Comparison of ENCODE assay signal across 8 mouse cellular contexts in genomic region chr11:60976742-60977141, GRCm38 (mm10). TPM values are rescaled to one million over a fixed set of nuclear protein-coding genes. Genes with fewer than 3 reads are reported as not detected.
DNase-seq lines count a peak whose midpoint lies in the region.
"Had no signal": no experiment of that assay in that cellular context is flagged by ENCODE, and none has a peak within 500 bp of the region (broad histone marks: within the 10 kb centered on the region; RNA-seq: fewer than 3 reads in every experiment).

No protein-coding gene starts in this region.

- DNase-seq in 416B (ENCODE audit: low read depth): peak; percentile 66
- peak; percentile 73 for DNase-seq in A20 (ENCODE audit: low read depth, low spot score)
- peak; percentile 60 to 73 for DNase-seq in gastrocnemius, adult 8-10 months (ENCODE audit: low spot score in 2 of 2)
- DNase-seq in lung, postnatal 10 days: peak; percentile 56
- DNase-seq in frontal cortex, postnatal 10 days (ENCODE audit: low spot score in 2 of 2): no peak
- DNase-seq in adipocyte (ENCODE audit: low spot score): no peak
- DNase-seq in neural tube, embryonic 10.5 days (ENCODE audit: extremely low spot score, low spot score): no peak
- DNase-seq: cerebellum, adult 8-10 months had no signal

RNA-seq across cellular contexts. Expression of gene Map2k3, which starts 44.9 kb away (rescaled TPM):
- total RNA-seq in gastrocnemius, adult 8-10 months (2022): 100 to 1,000 TPM; 117 to 122 (median 119) TPM

RNA-seq across cellular contexts. Expression of gene Kcnj12, which starts 45.6 kb away (rescaled TPM):
- total RNA-seq in gastrocnemius, adult 8-10 months (2022): 10 to 100 TPM; 59.6 to 63.8 (median 62.0) TPM

Comparison
In these comparisons a context has a peak if more than half of its experiments do, and no peak if none do; other contexts are left out.
1. DNase-seq: peak in 416B (single experiment), A20 (single experiment), gastrocnemius, adult 8-10 months (2 of 2) and lung, postnatal 10 days (single experiment); none in frontal cortex, postnatal 10 days (0 of 2), adipocyte (single experiment) and neural tube, embryonic 10.5 days (single experiment).